Mouse (Mus musculus): ENCODE results near the gene Lrch1.

GRCm38 (mm10) chr14:74936557-74937261 is 11.0 kb downstream of the Lrch1 start:
- TF ChIP-seq POLR2A (IDR thresholded peaks at IDR 0.05; ENCODE audit: extremely low read depth, insufficient read depth, low read length) (no peak), CTCF (IDR thresholded peaks at IDR 0.05; ENCODE audit: extremely low read depth, insufficient read depth, low read length) (no peak)
